Mouse (Mus musculus): ENCODE results near the gene Dab1. TPM values are rescaled to one million over a fixed set of nuclear protein-coding genes. Genes with fewer than 3 reads are reported as not detected.

Dab1 gene
- total and polyA plus RNA-seq, 3 experiments = not detected

DNA sequence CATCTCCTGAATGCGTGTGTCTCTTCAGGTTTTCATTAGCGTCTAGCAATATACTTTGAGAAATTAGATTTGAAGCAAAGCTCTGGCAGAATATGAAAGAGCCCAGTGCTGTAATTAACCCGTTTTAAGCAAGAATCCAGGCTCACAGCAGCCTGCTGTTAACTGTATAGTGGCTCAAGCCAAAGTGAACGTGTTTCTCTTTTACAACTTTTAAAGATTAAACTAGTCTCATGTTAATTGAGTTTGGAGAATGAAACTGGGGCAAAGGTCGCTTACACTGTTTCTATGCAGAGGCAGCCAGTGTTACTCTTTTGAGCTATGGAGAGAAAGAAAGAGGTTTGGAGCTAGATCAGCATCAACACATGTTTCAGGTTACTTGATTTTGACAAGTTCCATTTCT is 766.1 kb downstream of the Dab1 start:
- no peak for DNase-seq (ENCODE audit: low read depth, low spot score)
- H3K27me3 ChIP-seq (ENCODE audit: control insufficient read depth in 1 of 2, insufficient read depth in 2 of 2, low read length in 2 of 2) = no peaks in the 10 kb centered on the region
- H3K9me3 ChIP-seq (replicated peaks; ENCODE audit: insufficient read depth, low read length) = no peaks in the 10 kb centered on the region
- no peak overlapping the region for H3K27ac ChIP-seq (ENCODE audit: control insufficient read depth, low read depth, low read length)
- H3K9ac ChIP-seq (ENCODE audit: control insufficient read depth, low read depth, low read length, poor library complexity, severe bottlenecking) = no peak overlapping the region
- no peaks in the 10 kb centered on the region for H3K4me1 ChIP-seq (ENCODE audit: control insufficient read depth in 1 of 2, insufficient read depth in 2 of 2, low read length in 2 of 2)
- no peaks in the 10 kb centered on the region for H3K36me3 ChIP-seq (ENCODE audit: control insufficient read depth in 1 of 2, insufficient read depth in 2 of 2, low read length in 2 of 2)
- no peaks in the 10 kb centered on the region for H3K79me2 ChIP-seq (ENCODE audit: control insufficient read depth, insufficient read depth, low read length, poor library complexity)
- no peak overlapping the region for H3K4me3 ChIP-seq (ENCODE audit: control insufficient read depth in 1 of 2, insufficient read depth in 1 of 2, low read depth in 2 of 2, low read length in 2 of 2)
- TF ChIP-seq ETS1 (IDR thresholded peaks at IDR 0.05; ENCODE audit: low read depth, low read length) (no peak), TBP (IDR thresholded peaks at IDR 0.05; ENCODE audit: low read depth, low read length) (no peak), USF2 (IDR thresholded peaks at IDR 0.05; ENCODE audit: borderline replicate concordance in 1 of 2, insufficient read depth in 1 of 2, low read depth in 1 of 2, low read length in 2 of 2) (no peak)

DNA sequence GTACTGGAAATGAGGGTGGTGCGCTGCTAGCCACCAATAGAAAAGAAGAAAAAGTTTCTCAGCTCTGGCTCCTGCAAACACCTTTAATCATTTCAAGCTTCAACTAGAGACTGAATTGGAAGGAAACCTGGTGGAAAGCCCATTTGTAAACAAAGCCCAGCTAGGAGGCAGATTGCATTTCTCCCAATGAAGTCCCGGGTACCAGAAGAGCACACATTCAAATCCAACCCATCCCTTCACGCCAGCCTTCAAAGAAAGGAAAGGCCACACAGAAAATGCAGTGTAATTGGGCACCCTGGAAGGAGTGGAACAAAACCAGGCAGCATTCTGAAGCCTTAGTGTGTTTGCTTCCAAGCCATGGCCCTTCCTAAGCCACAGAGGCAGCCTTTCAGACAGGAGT is 776.4 kb downstream of the Dab1 start:
- Histone ChIP-seq H3K9ac (ENCODE audit: control insufficient read depth, low read depth, low read length, poor library complexity, severe bottlenecking) (no peak overlapping the region), H3K36me3 (ENCODE audit: control insufficient read depth in 1 of 2, insufficient read depth in 2 of 2, low read length in 2 of 2) (no peaks in the 10 kb centered on the region), H3K4me3 (ENCODE audit: control insufficient read depth in 1 of 2, insufficient read depth in 1 of 2, low read depth in 2 of 2, low read length in 2 of 2) (no peak overlapping the region), H3K9me3 (replicated peaks; ENCODE audit: insufficient read depth, low read length) (no peaks in the 10 kb centered on the region; the same call in 1 of the 2 replicates), H3K27me3 (ENCODE audit: control insufficient read depth in 1 of 2, insufficient read depth in 2 of 2, low read length in 2 of 2) (no peaks in the 10 kb centered on the region; a peak in 1 of 4 replicates), H3K4me1 (ENCODE audit: control insufficient read depth in 1 of 2, insufficient read depth in 2 of 2, low read length in 2 of 2) (no peaks in the 10 kb centered on the region), H3K79me2 (ENCODE audit: control insufficient read depth, insufficient read depth, low read length, poor library complexity) (no peaks in the 10 kb centered on the region), H3K27ac (ENCODE audit: control insufficient read depth, low read depth, low read length) (no peak overlapping the region)
- TF ChIP-seq MEF2A (IDR thresholded peaks at IDR 0.05; ENCODE audit: extremely low read depth, insufficient replicate concordance, low read depth, low read length, poor library complexity, severe bottlenecking) (no peak), MYC (IDR thresholded peaks at IDR 0.05; ENCODE audit: low read depth, low read length) (no peak), BHLHE40 (IDR thresholded peaks at IDR 0.05; ENCODE audit: borderline replicate concordance, low read depth, low read length) (no peak), NELFE (IDR thresholded peaks at IDR 0.05; ENCODE audit: low read depth, low read length) (no peak), ELF1 (IDR thresholded peaks at IDR 0.05; ENCODE audit: low read depth, low read length) (no peak), CHD1 (IDR thresholded peaks at IDR 0.05; ENCODE audit: low read depth, low read length) (no peak), SIN3A (IDR thresholded peaks at IDR 0.05; ENCODE audit: low read length) (no peak), CTCF (IDR thresholded peaks at IDR 0.05 in 2 of 3, conservative IDR thresholded peaks at IDR 0.05 in 1 of 3; ENCODE audit: control insufficient read depth in 1 of 3, insufficient read depth in 1 of 3, low read depth in 2 of 3, low read length in 3 of 3, poor library complexity in 1 of 3, severe bottlenecking in 1 of 3) (no peak), MAX (IDR thresholded peaks at IDR 0.05; ENCODE audit: low read length) (no peak)
- DNase-seq (ENCODE audit: low read depth, low spot score) = no peak

- Histone ChIP-seq H3K4me3 (ENCODE audit: control insufficient read depth in 1 of 2, insufficient read depth in 1 of 2, low read depth in 2 of 2, low read length in 2 of 2) (no peak overlapping the region), H3K4me1 (ENCODE audit: control insufficient read depth in 1 of 2, insufficient read depth in 2 of 2, low read length in 2 of 2) (no peaks in the 10 kb centered on the region), H3K9me3 (replicated peaks; ENCODE audit: insufficient read depth, low read length) (no peaks in the 10 kb centered on the region; the same call in 1 of the 2 replicates), H3K9ac (ENCODE audit: control insufficient read depth, low read depth, low read length, poor library complexity, severe bottlenecking) (no peak overlapping the region), H3K79me2 (ENCODE audit: control insufficient read depth, insufficient read depth, low read length, poor library complexity) (no peaks in the 10 kb centered on the region), H3K36me3 (ENCODE audit: control insufficient read depth in 1 of 2, insufficient read depth in 2 of 2, low read length in 2 of 2) (no peaks in the 10 kb centered on the region), H3K27ac (ENCODE audit: control insufficient read depth, low read depth, low read length) (no peak overlapping the region), H3K27me3 (ENCODE audit: control insufficient read depth in 1 of 2, insufficient read depth in 2 of 2, low read length in 2 of 2) (no peaks in the 10 kb centered on the region; a peak in 1 of 4 replicates)
- TF ChIP-seq TAL1 (IDR thresholded peaks at IDR 0.05; ENCODE audit: low read length) (no peak), NELFE (IDR thresholded peaks at IDR 0.05; ENCODE audit: low read depth, low read length) (no peak), KAT2A (conservative IDR thresholded peaks at IDR 0.05; ENCODE audit: low read depth, low read length) (no peak), UBTF (IDR thresholded peaks at IDR 0.05; ENCODE audit: borderline replicate concordance, insufficient read depth, low read depth, low read length) (no peak), SMC3 (IDR thresholded peaks at IDR 0.05; ENCODE audit: low read depth, low read length) (no peak), ETS1 (IDR thresholded peaks at IDR 0.05; ENCODE audit: low read depth, low read length) (no peak), MAX (IDR thresholded peaks at IDR 0.05; ENCODE audit: low read length) (no peak), HCFC1 (IDR thresholded peaks at IDR 0.05; ENCODE audit: low read depth, low read length) (no peak), NRF1 (IDR thresholded peaks at IDR 0.05; ENCODE audit: insufficient read depth, low read depth, low read length, poor library complexity, severe bottlenecking) (no peak), ZKSCAN1 (IDR thresholded peaks at IDR 0.05; ENCODE audit: low read depth, low read length) (no peak), POLR2A (IDR thresholded peaks at IDR 0.05; ENCODE audit: control insufficient read depth in 1 of 2, insufficient read depth in 1 of 2, low read depth in 1 of 2, low read length in 2 of 2, poor library complexity in 1 of 2) (no peak), MXI1 (IDR thresholded peaks at IDR 0.05; ENCODE audit: low read depth, low read length) (no peak), POLR2AphosphoS5 (IDR thresholded peaks at IDR 0.05; ENCODE audit: borderline replicate concordance, low read depth, low read length) (no peak)
- no peak for DNase-seq (ENCODE audit: low read depth, low spot score)
Measured at GRCm38 (mm10) chr4:104396095-104396494, 776.9 kb downstream of the Dab1 start.

Measured in MEL (cell line).